Mouse (Mus musculus) cerebellum, adult (tissue): ENCODE data around the gene Uqcc2.
A peak's percentile ranks its signal among the peaks of the same experiment; 100 is the strongest.

Experiments
- ATAC-seq: cut with Nextera tagmentation; 2 replicates; pipeline ENCODE4 v1.9.2; 2017; ENCODE audit warnings: mild to moderate bottlenecking, moderate library complexity, mixed read lengths; ENCODE audit not compliant: insufficient number of reproducible peaks, low FRiP score, low TSS enrichment

The Uqcc2 gene

GRCm38 (mm10) chr17:27125669-27126202 is 8.0 kb downstream of the Uqcc2 start:
- ATAC-seq: no peak

GRCm38 (mm10) chr17:27125185-27125584 is 8.5 kb downstream of the Uqcc2 start:
- ATAC-seq: no peak

- no peak for ATAC-seq
Observed at GRCm38 (mm10) chr17:27123813-27124375, 9.8 kb downstream of the Uqcc2 start.

- ATAC-seq: no peak
Observed at GRCm38 (mm10) chr17:27123103-27123502, 10.6 kb downstream of the Uqcc2 start.

- no peak for ATAC-seq
Observed at GRCm38 (mm10) chr17:27122701-27123100, 11.0 kb downstream of the Uqcc2 start.

- no peak for ATAC-seq
Observed at GRCm38 (mm10) chr17:27121781-27122180, 11.9 kb downstream of the Uqcc2 start.

- no peak for ATAC-seq
Observed at GRCm38 (mm10) chr17:27121266-27121665, 12.4 kb downstream of the Uqcc2 start.

GRCm38 (mm10) chr17:27120561-27121024 is 13.1 kb downstream of the Uqcc2 start:
- peak; percentile 62 for ATAC-seq

GRCm38 (mm10) chr17:27119954-27120353 is 13.8 kb downstream of the Uqcc2 start:
- ATAC-seq: 0 out of 2 replicates have a peak, but pooled peaks have one; percentile 7

- no peak for ATAC-seq
Observed at GRCm38 (mm10) chr17:27119540-27119895, 14.2 kb downstream of the Uqcc2 start.

- no peak for ATAC-seq
Observed at GRCm38 (mm10) chr17:27118676-27119539, 14.8 kb downstream of the Uqcc2 start.

GRCm38 (mm10) chr17:27110072-27110471 is 23.6 kb downstream of the Uqcc2 start:
- no peak for ATAC-seq

- no peak for ATAC-seq
Observed at GRCm38 (mm10) chr17:27107936-27108335, 25.8 kb downstream of the Uqcc2 start.

- ATAC-seq: no peak
Observed at GRCm38 (mm10) chr17:27106745-27107144, 27.0 kb downstream of the Uqcc2 start.

GRCm38 (mm10) chr17:27105698-27106470 is 27.8 kb downstream of the Uqcc2 start:
- no peak for ATAC-seq

- ATAC-seq: no peak
Observed at GRCm38 (mm10) chr17:27101675-27102074, 32.0 kb downstream of the Uqcc2 start.

GRCm38 (mm10) chr17:27095690-27096089 is 38.0 kb downstream of the Uqcc2 start:
- ATAC-seq: no peak

GRCm38 (mm10) chr17:27090068-27090467 is 43.6 kb downstream of the Uqcc2 start:
- ATAC-seq: no peak

GRCm38 (mm10) chr17:27087426-27087825 is 46.3 kb downstream of the Uqcc2 start:
- no peak for ATAC-seq

- no peak for ATAC-seq
Observed at GRCm38 (mm10) chr17:27085676-27086075, 48.0 kb downstream of the Uqcc2 start.

GRCm38 (mm10) chr17:27083601-27084000 is 50.1 kb downstream of the Uqcc2 start:
- no peak for ATAC-seq
